Mouse (Mus musculus): ENCODE measurements around the gene Qpct.

The Qpct gene

GRCm38 (mm10) chr17:79051606-79052005 lies at the start of gene Qpct:
Qpct (plus strand) TSS chr17:79051906.
- DNase-seq = no peak

- no peak for DNase-seq
These were observed 38.1 kb upstream of the Qpct start for GRCm38 (mm10) chr17:79013625-79014024.

DNA sequence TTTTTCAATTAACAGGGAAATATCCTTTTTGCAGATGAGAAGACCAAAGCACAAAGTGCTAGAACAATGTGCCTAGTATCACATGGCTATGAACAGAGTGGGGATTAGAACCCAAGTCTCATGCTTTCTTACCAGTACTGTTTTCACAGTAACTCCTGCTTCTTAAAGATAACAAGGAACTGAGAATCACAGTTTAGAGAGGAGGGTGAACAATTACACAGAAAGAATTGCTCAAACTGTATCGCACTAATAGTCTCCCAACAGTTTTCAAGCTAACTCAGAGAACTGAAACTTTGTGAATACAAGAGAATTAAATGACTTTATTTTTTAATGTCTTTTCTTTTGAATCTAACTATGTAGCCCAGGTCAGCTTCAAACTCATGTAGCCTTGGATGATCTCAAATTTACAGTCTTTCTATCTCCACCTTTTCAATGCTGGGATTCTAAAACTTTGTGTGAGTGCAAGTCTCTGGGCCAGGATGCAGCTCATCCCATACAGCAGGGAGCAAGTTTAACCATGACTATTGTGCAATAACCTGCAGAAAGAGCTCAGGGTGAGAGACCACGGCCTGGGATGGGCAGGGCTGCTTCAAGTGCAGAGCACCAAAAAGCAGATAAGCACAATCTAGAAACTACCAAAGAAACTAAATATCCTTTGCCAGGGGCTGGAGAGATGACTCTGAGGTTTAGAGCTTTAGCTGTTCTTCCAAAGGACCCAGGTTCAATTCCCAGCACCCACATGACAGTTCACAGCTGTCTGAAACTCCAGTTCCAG lies 36.6 kb upstream of the Qpct start:
- no peak for DNase-seq

- no peak for DNase-seq
These were observed 35.9 kb upstream of the Qpct start for GRCm38 (mm10) chr17:79015831-79016230.

DNA sequence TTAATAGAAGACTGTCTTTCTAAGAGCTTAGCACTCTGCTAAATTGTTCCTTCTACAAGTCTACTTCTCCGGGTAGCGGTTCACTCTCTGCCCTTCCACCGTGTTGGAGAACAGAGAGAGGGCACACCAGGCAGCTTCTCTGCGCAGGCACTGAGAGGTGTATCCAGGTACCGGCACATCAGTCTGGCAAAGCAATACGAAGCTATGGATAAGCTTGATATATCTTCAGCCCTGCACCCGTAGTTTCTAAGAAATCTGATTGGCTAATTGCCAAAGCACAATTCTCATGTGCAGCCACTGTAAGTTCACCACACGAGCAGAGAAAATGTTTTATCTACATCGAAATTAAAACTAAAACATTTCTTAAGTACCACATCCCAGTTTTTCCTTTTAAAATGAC lies 33.3 kb upstream of the Qpct start:
- DNase-seq = no peak

- no peak for DNase-seq
These were observed 31.9 kb upstream of the Qpct start for GRCm38 (mm10) chr17:79019726-79020207.

DNA sequence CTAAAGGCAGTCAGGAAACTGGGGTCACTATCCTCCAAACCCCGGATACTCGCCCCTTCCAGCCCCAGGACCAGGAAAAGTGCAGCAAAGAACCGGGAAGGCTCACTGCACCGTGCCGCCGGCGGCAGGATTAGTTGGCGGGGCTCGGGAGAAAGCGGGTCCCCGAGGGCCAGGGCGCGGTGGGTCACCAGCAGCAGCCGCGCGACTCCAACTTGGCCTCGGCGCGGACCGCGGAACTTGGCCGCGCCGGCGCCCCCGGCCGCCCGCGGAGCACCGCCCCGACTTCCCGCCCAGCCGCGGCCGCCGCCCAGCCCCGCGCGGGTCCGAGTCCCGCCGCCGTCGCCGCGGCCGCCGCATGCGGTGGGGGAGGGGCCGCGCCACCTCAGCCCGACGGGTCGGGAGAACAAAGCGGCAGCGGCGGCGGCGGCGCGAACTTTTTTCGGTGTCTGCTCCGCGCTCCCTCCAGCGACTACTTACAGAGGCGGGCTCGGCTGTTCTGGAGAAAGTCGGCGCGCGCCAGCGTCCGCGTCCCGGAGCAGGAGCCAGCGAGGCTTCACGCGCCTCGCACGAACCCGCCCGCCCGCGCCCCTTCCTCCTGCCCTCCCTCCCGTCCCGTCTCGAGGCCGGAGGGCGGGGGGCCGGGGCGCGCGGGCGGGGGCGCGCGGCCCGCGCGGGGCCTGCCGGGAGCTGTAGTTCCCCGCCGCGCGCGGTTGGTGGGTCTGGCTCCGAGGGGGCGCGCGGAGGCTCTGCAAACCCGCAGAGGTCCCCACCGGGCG lies 31.3 kb upstream of the Qpct start, which contains the start of gene Prkd3:
TSS of gene Prkd3 (minus strand) at position 609 of the 776 bp plus-strand sequence.
- DNase-seq = peak; percentile 49 to 62

- no peak for DNase-seq
These were observed 30.7 kb upstream of the Qpct start for GRCm38 (mm10) chr17:79020984-79021335.

DNA sequence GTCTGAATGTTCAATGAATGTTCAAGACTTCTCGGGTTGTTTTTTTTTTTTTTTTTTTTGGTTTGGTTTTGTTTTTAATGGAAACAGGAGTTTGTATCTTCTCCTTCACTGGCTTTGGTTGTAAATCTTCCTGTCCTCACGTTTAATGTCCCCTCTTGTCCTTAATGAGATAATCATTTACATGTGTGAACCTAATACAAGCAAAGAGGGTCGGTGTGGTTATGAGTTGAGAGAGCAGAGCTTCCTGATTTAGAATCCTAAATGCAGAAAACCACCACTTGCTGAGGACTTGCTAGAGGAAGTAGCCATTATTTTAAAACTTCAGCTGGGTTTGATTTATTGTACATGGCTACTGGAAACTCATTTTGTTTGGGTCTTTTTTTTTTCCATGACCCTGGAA lies 29.0 kb upstream of the Qpct start:
- DNase-seq = no peak

DNA sequence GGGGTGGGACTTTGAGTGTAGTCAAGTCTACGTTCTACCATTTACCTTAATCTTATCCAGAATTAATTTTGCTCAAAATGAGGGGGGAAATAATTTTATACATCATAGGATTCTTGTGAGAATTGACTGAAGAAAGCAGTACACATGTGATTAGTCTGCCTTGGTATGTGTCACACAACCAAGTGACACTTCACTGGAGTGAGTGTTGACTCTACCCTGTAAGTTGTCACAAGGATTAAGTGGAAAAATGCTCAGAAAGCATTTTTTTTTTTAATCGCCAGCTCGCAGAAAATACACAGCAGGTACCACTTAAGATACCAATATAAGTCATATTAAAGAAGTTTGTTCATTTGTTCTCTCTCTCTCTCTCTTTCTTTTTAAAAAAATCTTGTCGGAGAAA lies 27.2 kb upstream of the Qpct start:
- DNase-seq = no peak

DNA sequence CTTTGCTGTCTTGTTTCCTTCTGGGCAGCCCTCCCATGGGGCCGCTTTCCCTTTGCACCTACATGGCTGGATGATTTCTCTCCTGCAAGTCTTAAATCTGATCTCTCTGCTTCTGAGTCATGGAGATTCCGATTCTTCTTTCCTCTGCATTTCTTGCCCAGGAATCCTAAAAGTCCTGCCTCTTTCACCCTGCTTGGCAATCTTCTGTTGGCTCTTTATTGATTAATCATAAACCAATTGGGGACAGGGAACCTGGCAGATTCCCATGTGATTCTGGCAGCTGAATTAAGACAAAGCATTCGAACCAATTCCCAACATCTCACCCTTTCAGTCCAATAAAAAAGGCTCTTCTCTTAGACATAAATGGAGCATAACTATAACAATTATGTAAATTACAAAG lies 22.5 kb upstream of the Qpct start:
- no peak for DNase-seq

- DNase-seq = no peak
These were observed 20.1 kb upstream of the Qpct start for GRCm38 (mm10) chr17:79031569-79031968.

GRCm38 (mm10) chr17:79032782-79033181 lies 18.9 kb upstream of the Qpct start:
- no peak for DNase-seq

- DNase-seq = no peak
These were observed 12.0 kb upstream of the Qpct start for GRCm38 (mm10) chr17:79039660-79040059.

DNA sequence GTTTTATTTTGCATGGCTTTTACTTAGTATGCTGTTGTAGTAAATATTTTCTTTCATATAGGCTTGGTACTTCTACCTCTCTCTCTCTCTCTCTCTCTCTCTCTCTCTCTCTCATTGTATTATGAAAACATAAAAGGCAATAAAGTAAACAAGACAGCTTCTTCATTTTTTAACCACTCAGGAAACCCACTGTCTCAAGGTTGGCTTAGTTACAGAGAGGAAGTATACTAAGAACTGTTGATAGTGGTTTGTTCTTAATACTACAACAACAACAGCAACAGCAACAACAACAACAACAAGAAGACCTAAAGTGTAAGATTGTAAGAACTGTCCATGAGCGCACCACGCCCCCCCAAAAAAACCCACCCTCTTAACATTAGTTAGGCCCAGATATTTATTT lies 8.0 kb upstream of the Qpct start:
- DNase-seq = no peak

GRCm38 (mm10) chr17:79052088-79052812 lies 544 bp downstream of the Qpct start:
- DNase-seq = peak; percentile 34 to 52

GRCm38 (mm10) chr17:79058271-79058670 lies 6.6 kb downstream of the Qpct start:
- DNase-seq = peak in 1 of 2 experiments; percentile 14

GRCm38 (mm10) chr17:79060221-79060620 lies 8.5 kb downstream of the Qpct start:
- no peak for DNase-seq

GRCm38 (mm10) chr17:79064250-79064649 lies 12.5 kb downstream of the Qpct start:
- no peak for DNase-seq

DNA sequence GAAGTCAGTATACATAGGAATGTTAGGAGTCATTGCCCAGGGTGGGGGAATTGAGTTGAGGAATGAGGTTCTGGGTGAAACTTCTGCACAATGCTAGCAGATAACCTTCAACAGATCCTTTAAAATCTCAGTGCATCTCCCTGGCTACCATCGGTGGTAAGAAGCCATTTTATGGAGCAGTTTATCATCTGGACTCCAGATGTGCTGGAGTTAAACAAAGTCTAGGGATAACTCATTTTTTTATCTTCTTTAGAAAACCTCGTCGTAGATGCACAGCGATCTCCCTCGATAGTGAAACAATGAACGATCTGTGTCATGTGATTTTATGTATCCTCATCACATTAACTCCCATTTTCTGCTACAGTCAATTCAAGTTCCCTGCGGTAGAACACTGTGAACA lies 16.9 kb downstream of the Qpct start:
- no peak for DNase-seq

DNA sequence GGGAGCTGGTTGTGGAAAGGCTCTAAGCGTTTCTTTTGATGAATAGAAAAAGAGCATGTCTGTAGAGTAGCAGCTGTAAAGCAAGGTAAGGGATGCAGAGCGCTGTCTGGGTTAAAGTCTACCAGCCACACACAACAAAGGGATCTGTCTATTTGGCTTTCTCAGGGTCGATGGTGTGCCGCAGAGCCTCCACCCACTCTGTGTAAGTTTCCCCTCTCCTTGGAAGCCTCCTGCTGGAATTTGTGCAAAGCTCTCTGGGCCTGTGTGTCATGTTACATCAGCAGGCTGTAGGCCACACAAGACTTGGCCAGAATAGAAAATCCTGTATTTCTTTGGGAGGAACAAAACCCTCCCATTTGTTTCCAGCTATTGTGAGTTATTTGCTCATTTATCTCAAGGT lies 17.3 kb downstream of the Qpct start:
- DNase-seq = no peak

- no peak for DNase-seq
These were observed 18.2 kb downstream of the Qpct start for GRCm38 (mm10) chr17:79069766-79070480.

GRCm38 (mm10) chr17:79071951-79072350 lies 20.2 kb downstream of the Qpct start:
- DNase-seq = no peak

Measured in cerebellum, postnatal 25 days (tissue).